Mouse (Mus musculus) B cell, adult 67 days (primary cell): ENCODE measurements around the gene Il23a. TPM values are rescaled to one million over a fixed set of nuclear protein-coding genes. Genes with fewer than 3 reads are reported as not detected.

Experiments
- total RNA-seq, 2 experiments: library from RNA; stranded (reverse); gene quantifications; 4 replicates each; pipeline ENCODE4 v1.2.4; 2023

Gene Il23a
- total RNA-seq: not detected

GRCm38 (mm10) chr10:128298702-128299171 lies at the start of gene Il23a:
Gene Il23a (minus strand): TSS chr10:128298752.

GRCm38 (mm10) chr10:128337306-128338181 lies 39.0 kb upstream of the Il23a start, which contains the start of gene Cs:
Gene Cs (plus strand): TSS chr10:128337734.

GRCm38 (mm10) chr10:128322141-128323108 lies 23.9 kb upstream of the Il23a start, which contains the start of gene Cnpy2:
Gene Cnpy2 (plus strand): TSS chr10:128322459.

GRCm38 (mm10) chr10:128303126-128304021 lies 4.8 kb upstream of the Il23a start, which contains the start of gene Pan2:
Gene Pan2 (plus strand): TSS chr10:128303335.

GRCm38 (mm10) chr10:128270287-128270841 lies 28.2 kb downstream of the Il23a start, which contains the start of gene Stat2:
Gene Stat2 (plus strand): TSS chr10:128270559.

GRCm38 (mm10) chr10:128268371-128268770 lies 30.2 kb downstream of the Il23a start, which contains the start of gene Apof:
Gene Apof (plus strand): TSS chr10:128268671.

GRCm38 (mm10) chr10:128253677-128254255 lies 44.8 kb downstream of the Il23a start, which contains the start of gene Apon:
Gene Apon (plus strand): TSS chr10:128254096.

Other genes starting within 250 kb of the Il23a start
- 100 to 1,000 TPM; 109 to 146 TPM for gene Ptges3, start 239.8 kb downstream of the Il23a start, total RNA-seq
- 100 to 1,000 TPM; 583 to 605 TPM for gene Atp5b, start 215.5 kb downstream of the Il23a start, total RNA-seq
- gene Baz2a, start 207.2 kb downstream of the Il23a start, total RNA-seq: 100 to 1,000 TPM; 140 to 143 TPM
- 10 to 100 TPM; 47.0 to 55.3 TPM for gene Rbms2, start 118.5 kb downstream of the Il23a start, total RNA-seq
- not detected for gene Gls2, start 104.3 kb downstream of the Il23a start, total RNA-seq
- 10 to 100 TPM; 13.7 to 14.4 TPM for gene Spryd4, start 86.9 kb downstream of the Il23a start, total RNA-seq
- not detected for gene Mip, start 72.9 kb downstream of the Il23a start, total RNA-seq
- 10 to 100 TPM; 16.6 to 21.5 TPM for gene Timeless, start 66.7 kb downstream of the Il23a start, total RNA-seq
- gene Apon, start 44.7 kb downstream of the Il23a start, total RNA-seq: under 1 TPM in 1 of 2 experiments, not detected in 1; 0.38 TPM
- 1 to 10 TPM in 1 of 2 experiments, under 1 TPM in 1; 0.89 to 1.5 TPM for gene Apof, start 30.1 kb downstream of the Il23a start, total RNA-seq
- gene Stat2, start 28.2 kb downstream of the Il23a start, total RNA-seq: 100 to 1,000 TPM; 136 to 139 TPM
- 10 to 100 TPM; 64.1 to 67.9 TPM for gene Pan2, start 4.6 kb upstream of the Il23a start, total RNA-seq
- 10 to 100 TPM; 26.6 to 30.1 TPM for gene Cnpy2, start 23.7 kb upstream of the Il23a start, total RNA-seq
- 100 to 1,000 TPM; 108 to 111 TPM for gene Cs, start 39.0 kb upstream of the Il23a start, total RNA-seq
- gene Coq10a, start 70.2 kb upstream of the Il23a start, total RNA-seq: 10 to 100 TPM; 39.6 to 39.7 TPM
- gene Ankrd52, start 78.4 kb upstream of the Il23a start, total RNA-seq: 10 to 100 TPM; 74.5 to 79.2 TPM
- gene Slc39a5, start 102.5 kb upstream of the Il23a start, total RNA-seq: not detected
- gene Nabp2, start 112.7 kb upstream of the Il23a start, total RNA-seq: 10 to 100 TPM; 47.3 to 50.6 TPM
- 10 to 100 TPM; 70.9 to 76.8 TPM for gene Rnf41, start 112.9 kb upstream of the Il23a start, total RNA-seq
- gene Smarcc2, start 160.5 kb upstream of the Il23a start, total RNA-seq: 100 to 1,000 TPM; 167 to 179 TPM
- gene Myl6, start 195.4 kb upstream of the Il23a start, total RNA-seq: 100 to 1,000 TPM; 532 to 547 TPM
- 1 to 10 TPM in 1 of 2 experiments, not detected in 1; 1.0 TPM for gene Myl6b, start 199.9 kb upstream of the Il23a start, total RNA-seq
- gene Esyt1, start 227.1 kb upstream of the Il23a start, total RNA-seq: 100 to 1,000 TPM; 256 to 263 TPM
- 10 to 100 TPM; 64.2 to 67.6 TPM for gene Zc3h10, start 249.0 kb upstream of the Il23a start, total RNA-seq